Mouse (Mus musculus) monocyte, adult 5-6 weeks (primary cell): ENCODE measurements around the gene Npas2. TPM values are rescaled to one million over a fixed set of nuclear protein-coding genes. Genes with fewer than 3 reads are reported as not detected.

Source experiments
- ATAC-seq: fragments of 153-309, 156-312 bp; replicated peaks from 2 replicates; pipeline ENCODE4 v1.8.0; 2017; ENCODE audit warnings: mild to moderate bottlenecking; ENCODE audit not compliant: low TSS enrichment, insufficient number of reproducible peaks, severe bottlenecking, poor library complexity, low FRiP score
- total RNA-seq: library from RNA; stranded (forward); fragments of 200-1000, 200-491, 200-594 nt; gene quantifications from 3 replicates; pipeline ENCODE4 v1.2.3, GENCODE M21; 2017

The Npas2 gene
- total RNA-seq, 1 experiment from 2014 or later = not detected

DNA sequence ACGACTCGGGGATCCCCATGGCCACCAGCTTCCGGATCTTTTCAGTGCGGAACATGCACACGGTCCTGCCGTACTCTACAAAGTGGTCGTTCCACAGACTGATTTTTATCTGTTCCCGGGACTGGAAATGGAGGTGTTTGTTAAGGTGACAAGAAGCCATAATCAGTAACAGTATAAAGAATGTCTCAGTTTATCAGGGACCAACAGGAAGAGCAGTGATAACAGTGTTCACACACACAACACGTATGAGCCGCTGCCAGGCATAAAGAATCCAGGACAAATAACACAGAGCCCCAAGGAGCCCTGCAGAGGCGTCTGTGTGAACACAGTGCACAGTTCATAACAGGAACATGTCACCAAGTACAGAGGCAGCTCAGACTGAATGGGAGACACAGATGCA is 195.8 kb downstream of the Npas2 start:
- ATAC-seq = no peak

DNA sequence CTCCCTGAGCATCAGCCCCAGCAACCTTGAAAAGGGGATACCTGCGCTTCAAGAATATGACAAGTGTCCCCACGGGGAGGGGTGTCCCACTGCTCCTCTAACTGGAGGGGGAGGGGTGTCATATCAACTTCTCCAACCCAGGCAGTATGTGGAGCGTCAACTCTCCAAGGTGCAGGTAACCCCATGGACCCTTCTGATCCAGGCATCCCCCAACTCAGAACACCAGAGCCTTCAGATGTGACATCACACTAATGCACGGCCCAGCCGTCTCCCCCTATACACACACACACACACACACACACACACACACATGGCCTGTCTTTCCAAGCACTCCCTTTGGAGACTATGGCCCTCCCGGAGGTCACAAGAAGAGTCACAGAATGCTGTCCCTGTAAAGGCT is 198.1 kb downstream of the Npas2 start:
- ATAC-seq = no peak

DNA sequence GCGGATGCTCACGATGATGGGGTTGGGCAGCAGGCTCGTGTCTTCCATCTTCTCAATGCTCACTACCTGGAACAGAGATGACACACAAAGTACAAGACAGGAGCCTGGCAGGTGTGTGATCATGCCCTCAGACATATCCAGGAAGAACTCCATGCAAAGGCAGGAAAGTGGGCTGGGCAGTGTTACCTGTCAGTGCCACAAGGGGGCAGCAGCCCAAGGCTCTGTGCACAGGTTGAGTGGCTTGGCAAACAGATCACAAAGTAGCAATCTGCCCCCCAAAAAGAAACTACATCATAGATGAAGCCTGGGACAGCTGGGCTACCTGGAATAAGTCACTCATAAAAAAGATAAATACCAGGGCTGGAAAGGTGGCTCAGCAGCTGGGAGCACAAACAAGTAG is 198.7 kb downstream of the Npas2 start:
- ATAC-seq = peak; percentile 71

DNA sequence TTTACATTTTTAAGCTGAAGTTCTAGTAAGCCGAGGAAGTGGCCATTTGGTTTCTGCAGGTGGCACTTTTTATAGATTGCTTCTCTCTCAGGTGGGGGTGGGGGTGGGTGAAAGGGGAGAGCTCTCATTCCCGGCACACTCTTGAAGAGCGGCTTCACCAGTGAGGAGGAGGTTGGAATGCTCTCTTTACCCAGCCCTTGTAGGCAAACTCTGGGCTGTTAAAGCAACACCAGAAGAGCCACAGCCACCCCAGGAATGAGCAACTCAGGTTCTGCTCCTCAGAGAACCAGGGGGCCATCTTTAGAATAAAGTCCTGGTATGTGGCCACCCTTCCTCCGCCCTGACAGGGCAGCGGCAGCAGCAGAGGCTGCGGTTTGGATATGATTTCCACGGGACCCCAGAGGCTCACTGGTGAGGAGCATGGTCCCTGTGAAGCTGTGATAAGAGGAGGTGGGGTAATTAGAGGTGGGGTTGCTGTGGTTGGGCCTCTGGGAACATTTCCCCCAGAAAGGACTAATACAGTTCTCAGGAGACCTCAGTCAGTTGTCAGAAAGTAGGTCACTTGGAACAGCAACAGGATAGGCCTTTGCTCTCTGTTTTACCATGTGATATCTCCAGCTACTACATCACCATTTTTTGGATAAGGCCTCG is 199.8 kb downstream of the Npas2 start:
- no peak for ATAC-seq

DNA sequence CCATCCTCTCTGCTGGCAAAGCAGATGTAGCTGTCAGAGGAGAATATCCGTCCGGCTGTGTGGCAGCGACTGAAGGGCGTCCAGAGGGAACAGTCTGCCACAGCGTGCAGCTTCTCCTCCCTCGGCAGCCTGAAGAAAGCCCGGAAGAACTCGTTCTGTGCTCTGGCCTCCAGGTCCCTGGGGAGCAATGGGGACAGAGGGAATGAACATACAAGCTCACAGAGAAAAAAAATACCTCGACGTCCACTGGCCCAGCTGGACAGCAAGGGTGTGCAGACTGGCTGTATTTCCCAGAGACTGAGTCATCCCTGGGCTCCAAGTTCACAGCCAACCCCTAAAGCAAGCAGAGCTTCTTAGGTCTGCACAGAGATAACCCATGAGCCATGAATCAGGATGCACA is 200.6 kb downstream of the Npas2 start:
- ATAC-seq = no peak

DNA sequence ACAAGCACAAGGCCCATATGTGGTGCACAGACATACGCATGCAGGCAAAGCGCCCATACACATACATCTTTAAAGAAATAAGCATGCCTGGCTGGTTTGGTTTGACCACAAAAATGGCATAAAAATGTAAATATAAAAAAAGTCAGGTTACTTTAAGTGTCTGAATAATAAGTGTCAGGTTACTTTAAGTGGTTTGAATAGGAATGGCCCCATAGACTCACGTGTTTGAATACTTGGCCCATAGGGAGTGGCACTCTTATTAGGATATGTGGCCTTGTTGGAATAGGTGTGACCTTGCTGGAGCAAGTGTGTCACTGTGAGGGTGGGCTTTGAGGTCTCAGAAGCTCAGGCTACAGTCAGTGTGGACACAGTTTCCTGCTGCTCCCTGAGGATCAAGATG is 201.1 kb downstream of the Npas2 start:
- no peak for ATAC-seq

DNA sequence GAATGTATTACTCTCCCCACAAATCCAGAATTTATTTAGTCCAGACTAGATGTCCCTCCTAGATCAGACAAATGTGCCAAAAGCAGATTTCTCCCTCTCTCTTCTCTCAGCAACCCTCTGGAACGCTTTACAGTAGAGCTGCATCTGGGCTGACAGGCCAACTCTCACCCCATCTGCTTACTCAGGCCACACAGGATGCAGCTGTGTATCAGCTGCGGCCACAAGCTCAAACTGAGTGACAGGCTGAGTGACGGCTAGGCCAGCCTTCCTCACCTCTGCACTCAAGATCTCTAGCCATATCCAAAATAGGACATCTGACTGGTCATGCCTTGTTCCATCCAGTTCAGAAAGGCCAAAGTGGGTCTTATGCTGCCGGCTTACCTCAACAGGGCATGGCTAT is 202.8 kb downstream of the Npas2 start:
- no peak for ATAC-seq

DNA sequence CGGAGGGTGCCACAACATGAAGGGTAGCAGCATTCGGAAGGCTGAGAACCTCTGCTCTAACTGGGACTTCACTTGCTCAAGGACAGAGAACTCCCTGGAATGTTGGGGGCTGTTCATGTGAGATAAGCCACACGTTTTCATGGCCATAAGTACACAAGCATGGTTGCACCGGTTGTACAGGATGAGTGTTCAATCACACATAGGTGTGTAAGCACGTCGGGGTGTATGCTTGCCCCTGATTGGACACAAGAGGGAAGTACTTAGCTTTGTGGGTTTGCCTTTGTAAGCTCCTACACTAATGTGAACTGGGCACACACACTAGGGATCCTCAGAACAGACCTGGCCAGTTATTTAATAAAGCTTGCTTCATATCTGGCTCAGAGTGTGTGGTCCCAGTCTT is 204.8 kb downstream of the Npas2 start:
- no peak for ATAC-seq

DNA sequence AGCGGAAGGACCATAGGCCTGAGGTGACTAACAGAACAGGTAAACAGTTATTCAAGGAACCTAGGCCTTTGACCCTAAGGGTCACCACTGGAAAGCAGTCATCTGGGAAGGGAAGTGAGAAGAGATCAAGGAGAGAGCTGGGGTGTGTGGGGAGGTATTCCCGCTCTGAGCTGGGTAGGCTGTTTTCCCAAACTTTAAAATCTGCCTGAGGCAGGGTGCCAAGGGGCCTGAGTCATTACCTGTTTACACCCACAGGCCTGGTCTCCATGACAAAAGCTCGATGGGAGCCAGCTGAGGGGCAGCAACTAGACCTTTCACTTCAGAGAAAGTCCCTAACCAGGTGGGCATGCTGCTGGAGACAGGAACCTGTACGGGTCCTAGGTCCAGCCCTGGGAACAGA is 205.7 kb downstream of the Npas2 start:
- ATAC-seq = no peak

DNA sequence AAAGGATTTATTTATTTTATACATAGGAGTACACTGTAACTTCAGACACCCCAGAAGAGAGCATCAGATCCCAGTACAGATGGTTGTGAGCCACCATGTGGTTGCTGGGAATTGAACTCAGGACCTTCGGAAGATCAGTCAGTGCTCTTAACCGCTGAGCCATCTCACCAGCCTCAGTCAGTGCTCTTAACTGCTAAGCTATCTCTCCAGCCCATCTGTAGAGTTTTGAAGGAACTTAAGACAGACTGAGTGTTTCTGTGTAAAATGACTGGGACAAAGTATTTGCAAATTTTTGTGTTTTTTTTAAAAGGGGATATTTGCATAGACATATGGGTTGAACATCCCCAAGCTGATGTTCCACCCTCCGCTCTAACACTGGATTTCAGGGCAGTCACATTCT is 206.6 kb downstream of the Npas2 start:
- ATAC-seq = no peak

DNA sequence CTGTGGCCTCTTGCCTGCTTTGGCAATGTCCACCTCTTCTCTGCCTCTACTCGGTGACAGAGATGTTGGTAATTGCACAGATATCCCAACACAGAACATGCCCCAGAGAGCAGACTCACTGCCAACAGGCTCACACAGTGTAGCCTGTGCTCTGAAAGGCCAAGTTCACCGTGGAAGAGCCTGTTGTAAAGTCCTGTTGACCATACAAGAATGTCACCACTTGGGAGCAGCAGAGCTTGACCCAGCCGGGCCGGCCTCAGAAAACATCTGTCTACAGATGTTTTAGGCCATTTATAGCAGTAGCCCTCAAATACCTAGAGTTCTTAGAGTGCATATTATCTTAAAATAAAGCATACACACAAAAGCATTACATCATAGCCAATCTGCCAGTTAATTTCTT is 213.6 kb downstream of the Npas2 start:
- ATAC-seq = no peak

DNA sequence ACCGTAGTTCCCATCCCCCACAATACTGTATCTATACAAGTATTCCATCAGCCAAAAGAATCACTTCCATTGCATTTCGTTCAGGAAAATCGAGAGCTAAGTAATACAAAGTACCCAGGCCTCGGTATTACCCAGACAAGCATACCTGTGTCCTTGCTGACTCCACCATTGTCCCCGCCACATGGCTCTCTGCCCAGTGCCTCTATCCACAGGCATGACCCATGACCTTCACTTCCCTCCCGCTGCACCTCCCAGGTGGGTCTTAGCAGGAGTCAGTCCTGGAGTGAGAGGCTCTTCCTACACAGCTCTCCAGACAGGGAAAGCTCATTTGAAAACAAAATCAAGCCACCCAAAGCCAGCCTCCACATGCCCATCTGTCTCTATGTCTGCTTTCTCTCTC is 214.6 kb downstream of the Npas2 start:
- ATAC-seq = no peak

DNA sequence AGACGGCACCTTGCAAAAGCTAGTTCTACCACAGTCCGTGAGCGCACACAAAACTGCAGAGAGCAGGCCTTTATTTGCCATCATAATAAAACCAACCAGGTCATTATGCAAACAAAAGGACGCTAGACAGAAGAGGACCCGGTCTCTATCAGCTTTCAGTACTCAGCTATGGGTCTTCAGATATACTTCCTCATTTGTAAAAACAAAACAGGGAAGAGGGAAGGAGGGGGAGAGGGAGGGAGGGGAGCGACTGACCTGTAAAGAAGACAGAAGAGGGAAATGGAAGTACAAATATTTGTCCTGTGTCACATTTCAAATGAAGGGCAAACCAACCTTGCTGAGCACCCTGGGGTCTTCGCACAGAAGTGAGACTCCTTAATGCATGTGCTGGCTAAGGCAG is 215.1 kb downstream of the Npas2 start:
- ATAC-seq = peak; percentile 66

DNA sequence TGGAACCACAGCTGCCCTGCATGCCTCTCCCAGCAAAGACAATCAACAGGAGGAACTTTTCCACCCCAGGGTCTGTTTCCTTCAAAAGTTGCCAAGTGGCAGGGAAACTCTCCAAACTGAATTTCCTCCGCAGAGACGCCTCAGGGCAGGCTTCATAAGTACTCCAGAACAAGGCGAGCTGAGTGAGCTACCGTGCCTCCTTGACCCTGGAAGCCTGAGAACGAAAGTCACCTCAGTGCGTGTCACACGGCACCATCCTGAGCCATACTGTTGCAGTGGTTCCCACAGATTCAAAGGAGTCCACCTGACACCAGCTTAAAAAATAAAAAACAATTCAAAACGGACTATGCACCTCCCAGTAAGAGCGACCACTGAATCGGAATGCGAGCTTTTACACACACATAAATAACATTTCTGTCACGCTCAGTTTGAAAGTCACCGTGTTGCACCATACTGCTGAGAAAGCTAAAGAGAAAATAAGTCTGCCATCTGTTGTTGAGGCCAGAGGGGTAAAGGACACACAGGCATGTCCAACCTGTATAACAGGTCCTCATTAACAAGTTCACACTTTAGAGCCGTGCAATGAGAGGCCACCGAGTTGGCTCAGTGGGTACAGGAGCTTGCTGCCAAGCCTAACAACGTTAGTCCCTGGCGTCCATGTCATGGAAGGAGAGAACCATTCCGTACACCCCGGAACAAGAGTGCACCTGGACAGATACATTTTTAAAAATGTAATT is 216.7 kb downstream of the Npas2 start:
- ATAC-seq = no peak

Other genes starting within 250 kb of the Npas2 start
- gene Pdcl3, start 208.1 kb upstream of the Npas2 start, total RNA-seq = 40.4 to 59.9 TPM (median 59.3 TPM) in 3 replicates
- 264 to 334 TPM (median 266 TPM) in 3 replicates for gene Rpl31, start 174.1 kb downstream of the Npas2 start, total RNA-seq